Mouse (Mus musculus): ENCODE results near the gene Pkmyt1. TPM values are rescaled to one million over a fixed set of nuclear protein-coding genes. Genes with fewer than 3 reads are reported as not detected.

Pkmyt1 gene
- polyA plus RNA-seq, 1 experiment = 11.5 TPM

- no peak for TF ChIP-seq SRF (IDR thresholded peaks at IDR 0.05; ENCODE audit: control insufficient read depth, insufficient read length, low read depth)
- TF ChIP-seq MAX (IDR thresholded peaks at IDR 0.05; ENCODE audit: low read depth) = no peak
- peak in 1 of 3 experiments; percentile 36 for TF ChIP-seq MYOG (IDR thresholded peaks at IDR 0.05; ENCODE audit: control insufficient read depth in 1 of 3, insufficient read depth in 1 of 3, insufficient read length in 2 of 3, low read depth in 2 of 3)
- peak in 1 of 3 experiments; percentile 13 for TF ChIP-seq MYOD1 (IDR thresholded peaks at IDR 0.05; ENCODE audit: control insufficient read depth in 1 of 3, insufficient read length in 2 of 3, low read depth in 2 of 3)
- Histone ChIP-seq H3K79me2 (ENCODE audit: control insufficient read depth, insufficient read depth) (no peaks in the 10 kb centered on the region), H3K4me2 (ENCODE audit: low read depth) (no peak overlapping the region), H3K36me3 (ENCODE audit: control insufficient read depth, insufficient read depth) (no peaks in the 10 kb centered on the region), H3K27me3 (ENCODE audit: control insufficient read depth, insufficient read depth, insufficient read length) (peaks cover 21% of the 10 kb centered on the region), H3K4me3 (no peak overlapping the region), H3ac (ENCODE audit: control insufficient read depth, insufficient read length) (no peak overlapping the region)
Measured at GRCm38 (mm10) chr17:23705525-23706104, 20.5 kb upstream of the Pkmyt1 start.

- Histone ChIP-seq H3K27me3 (ENCODE audit: control insufficient read depth, insufficient read depth, insufficient read length) (peaks cover 21% of the 10 kb centered on the region), H3K4me2 (ENCODE audit: low read depth) (no peak overlapping the region), H3K4me3 (no peak overlapping the region), H3K36me3 (ENCODE audit: control insufficient read depth, insufficient read depth) (no peaks in the 10 kb centered on the region), H3ac (ENCODE audit: control insufficient read depth, insufficient read length) (no peak overlapping the region), H3K79me2 (ENCODE audit: control insufficient read depth, insufficient read depth) (no peaks in the 10 kb centered on the region)
- TF ChIP-seq MYOD1 (IDR thresholded peaks at IDR 0.05; ENCODE audit: control insufficient read depth in 1 of 3, insufficient read length in 2 of 3, low read depth in 2 of 3) (no peak), MAX (IDR thresholded peaks at IDR 0.05; ENCODE audit: low read depth) (no peak), TCF3 (IDR thresholded peaks at IDR 0.05; ENCODE audit: insufficient read length, low read depth) (no peak), REST (IDR thresholded peaks at IDR 0.05; ENCODE audit: insufficient read depth, insufficient read length) (no peak), TCF12 (IDR thresholded peaks at IDR 0.05; ENCODE audit: insufficient read depth, poor library complexity, severe bottlenecking) (no peak), E2F4 (IDR thresholded peaks at IDR 0.05; ENCODE audit: insufficient read depth) (no peak), SRF (IDR thresholded peaks at IDR 0.05; ENCODE audit: control insufficient read depth, insufficient read length, low read depth) (no peak), USF1 (IDR thresholded peaks at IDR 0.05; ENCODE audit: low read depth) (no peak)
Measured at GRCm38 (mm10) chr17:23706212-23706611, 19.9 kb upstream of the Pkmyt1 start.

- Histone ChIP-seq H3K79me2 (ENCODE audit: control insufficient read depth, insufficient read depth) (no peaks in the 10 kb centered on the region), H3K27me3 (ENCODE audit: control insufficient read depth, insufficient read depth, insufficient read length) (no peaks in the 10 kb centered on the region), H3ac (ENCODE audit: control insufficient read depth, insufficient read length) (no peak overlapping the region), H3K4me2 (ENCODE audit: low read depth) (no peak overlapping the region), H3K4me3 (no peak overlapping the region), H3K36me3 (ENCODE audit: control insufficient read depth, insufficient read depth) (no peaks in the 10 kb centered on the region)
- no peak for TF ChIP-seq CEBPB (IDR thresholded peaks at IDR 0.05; ENCODE audit: insufficient read depth, poor library complexity, severe bottlenecking)
- no peak for TF ChIP-seq E2F4 (IDR thresholded peaks at IDR 0.05; ENCODE audit: insufficient read depth)
- no peak for TF ChIP-seq REST (IDR thresholded peaks at IDR 0.05; ENCODE audit: insufficient read depth, insufficient read length)
- TF ChIP-seq TCF3 (IDR thresholded peaks at IDR 0.05; ENCODE audit: insufficient read length, low read depth) = no peak
- no peak for TF ChIP-seq MYOG (IDR thresholded peaks at IDR 0.05; ENCODE audit: control insufficient read depth in 1 of 3, insufficient read depth in 1 of 3, insufficient read length in 2 of 3, low read depth in 2 of 3)
- TF ChIP-seq USF1 (IDR thresholded peaks at IDR 0.05; ENCODE audit: low read depth) = no peak
- TF ChIP-seq MYOD1 (IDR thresholded peaks at IDR 0.05; ENCODE audit: control insufficient read depth in 1 of 3, insufficient read length in 2 of 3, low read depth in 2 of 3) = no peak
- no peak for TF ChIP-seq SRF (IDR thresholded peaks at IDR 0.05; ENCODE audit: control insufficient read depth, insufficient read length, low read depth)
- TF ChIP-seq MAX (IDR thresholded peaks at IDR 0.05; ENCODE audit: low read depth) = no peak
- no peak for TF ChIP-seq TCF12 (IDR thresholded peaks at IDR 0.05; ENCODE audit: insufficient read depth, poor library complexity, severe bottlenecking)
- TF ChIP-seq POLR2A (IDR thresholded peaks at IDR 0.05; ENCODE audit: insufficient read length, low read depth) = no peak
- TF ChIP-seq POLR2AphosphoS2 (IDR thresholded peaks at IDR 0.05; ENCODE audit: insufficient read length, low read depth) = no peak
Measured at GRCm38 (mm10) chr17:23717003-23717402, 9.1 kb upstream of the Pkmyt1 start.

GRCm38 (mm10) chr17:23719455-23719854 lies 6.7 kb upstream of the Pkmyt1 start:
- H3K79me2 ChIP-seq (ENCODE audit: control insufficient read depth, insufficient read depth) = no peaks in the 10 kb centered on the region
- TF ChIP-seq MYOG (IDR thresholded peaks at IDR 0.05; ENCODE audit: control insufficient read depth in 1 of 3, insufficient read depth in 1 of 3, insufficient read length in 2 of 3, low read depth in 2 of 3) (no peak), POLR2A (IDR thresholded peaks at IDR 0.05; ENCODE audit: insufficient read length, low read depth) (no peak), REST (IDR thresholded peaks at IDR 0.05; ENCODE audit: insufficient read depth, insufficient read length) (no peak), MAX (IDR thresholded peaks at IDR 0.05; ENCODE audit: low read depth) (no peak), CEBPB (IDR thresholded peaks at IDR 0.05; ENCODE audit: insufficient read depth, poor library complexity, severe bottlenecking) (no peak), TCF3 (IDR thresholded peaks at IDR 0.05; ENCODE audit: insufficient read length, low read depth) (no peak)

GRCm38 (mm10) chr17:23721886-23722285 lies 4.2 kb upstream of the Pkmyt1 start:
- no peaks in the 10 kb centered on the region for H3K79me2 ChIP-seq (ENCODE audit: control insufficient read depth, insufficient read depth)
- no peaks in the 10 kb centered on the region for H3K36me3 ChIP-seq (ENCODE audit: control insufficient read depth, insufficient read depth)
- no peaks in the 10 kb centered on the region for H3K27me3 ChIP-seq (ENCODE audit: control insufficient read depth, insufficient read depth, insufficient read length)

More at GRCm38 (mm10) chr17:23719455-23719854, 6.7 kb upstream of the Pkmyt1 start:
- H3K36me3 ChIP-seq (ENCODE audit: control insufficient read depth, insufficient read depth) = no peaks in the 10 kb centered on the region
- H3ac ChIP-seq (ENCODE audit: control insufficient read depth, insufficient read length) = no peak overlapping the region
- no peak overlapping the region for H3K4me3 ChIP-seq
- no peaks in the 10 kb centered on the region for H3K27me3 ChIP-seq (ENCODE audit: control insufficient read depth, insufficient read depth, insufficient read length)
- H3K4me2 ChIP-seq (ENCODE audit: low read depth) = no peak overlapping the region

More at GRCm38 (mm10) chr17:23721886-23722285, 4.2 kb upstream of the Pkmyt1 start:
- no peak for TF ChIP-seq MYOD1 (IDR thresholded peaks at IDR 0.05; ENCODE audit: control insufficient read depth in 1 of 3, insufficient read length in 2 of 3, low read depth in 2 of 3)
- no peak for TF ChIP-seq REST (IDR thresholded peaks at IDR 0.05; ENCODE audit: insufficient read depth, insufficient read length)
- no peak for TF ChIP-seq POLR2AphosphoS2 (IDR thresholded peaks at IDR 0.05; ENCODE audit: insufficient read length, low read depth)
- no peak for TF ChIP-seq TCF3 (IDR thresholded peaks at IDR 0.05; ENCODE audit: insufficient read length, low read depth)
- no peak for TF ChIP-seq MAX (IDR thresholded peaks at IDR 0.05; ENCODE audit: low read depth)
- TF ChIP-seq E2F4 (IDR thresholded peaks at IDR 0.05; ENCODE audit: insufficient read depth) = no peak
- no peak for TF ChIP-seq SRF (IDR thresholded peaks at IDR 0.05; ENCODE audit: control insufficient read depth, insufficient read length, low read depth)
- TF ChIP-seq USF1 (IDR thresholded peaks at IDR 0.05; ENCODE audit: low read depth) = no peak
- TF ChIP-seq MYOG (IDR thresholded peaks at IDR 0.05; ENCODE audit: control insufficient read depth in 1 of 3, insufficient read depth in 1 of 3, insufficient read length in 2 of 3, low read depth in 2 of 3) = no peak
- no peak for TF ChIP-seq CEBPB (IDR thresholded peaks at IDR 0.05; ENCODE audit: insufficient read depth, poor library complexity, severe bottlenecking)
- no peak for TF ChIP-seq TCF12 (IDR thresholded peaks at IDR 0.05; ENCODE audit: insufficient read depth, poor library complexity, severe bottlenecking)
- Histone ChIP-seq H3K4me2 (ENCODE audit: low read depth) (no peak overlapping the region), H3K4me3 (no peak overlapping the region), H3ac (ENCODE audit: control insufficient read depth, insufficient read length) (no peak overlapping the region)

Data from myocyte (in vitro differentiated cells).